Mouse (Mus musculus): ENCODE results near the gene Ksr1.
"Not testable (repeated sequence)": the region's sequence is repeated elsewhere in the genome, so short reads cannot be mapped to it uniquely, and the experiment has no call there.

Gene Ksr1

GRCm38 (mm10) chr11:79013056-79013455 is 133.2 kb downstream of the Ksr1 start:
- DNase-seq (ENCODE audit: low read depth, low spot score) = no peak

DNA sequence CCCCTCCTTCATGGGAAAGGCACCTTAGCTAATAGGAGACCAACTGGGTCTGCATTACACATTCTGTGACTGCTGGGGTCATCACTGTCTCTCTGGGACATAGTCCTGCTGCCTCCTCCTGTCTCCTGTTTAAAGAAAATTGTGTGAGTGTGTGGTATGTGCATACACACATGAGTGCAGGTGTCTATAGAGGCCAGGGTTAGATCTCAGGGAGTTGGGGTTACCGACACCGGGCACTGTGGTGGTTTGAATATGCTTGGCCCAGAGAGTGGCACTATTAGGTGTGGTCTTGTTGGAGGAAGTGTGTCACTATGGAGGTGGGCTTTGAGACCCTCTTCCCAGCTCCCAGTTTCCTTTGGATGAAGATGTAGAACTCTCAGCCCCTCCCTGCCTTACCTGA is 133.7 kb downstream of the Ksr1 start:
- no peak for DNase-seq (ENCODE audit: low read depth, low spot score)

GRCm38 (mm10) chr11:79008891-79009290 is 137.3 kb downstream of the Ksr1 start:
- no peak for DNase-seq (ENCODE audit: low read depth, low spot score)

DNA sequence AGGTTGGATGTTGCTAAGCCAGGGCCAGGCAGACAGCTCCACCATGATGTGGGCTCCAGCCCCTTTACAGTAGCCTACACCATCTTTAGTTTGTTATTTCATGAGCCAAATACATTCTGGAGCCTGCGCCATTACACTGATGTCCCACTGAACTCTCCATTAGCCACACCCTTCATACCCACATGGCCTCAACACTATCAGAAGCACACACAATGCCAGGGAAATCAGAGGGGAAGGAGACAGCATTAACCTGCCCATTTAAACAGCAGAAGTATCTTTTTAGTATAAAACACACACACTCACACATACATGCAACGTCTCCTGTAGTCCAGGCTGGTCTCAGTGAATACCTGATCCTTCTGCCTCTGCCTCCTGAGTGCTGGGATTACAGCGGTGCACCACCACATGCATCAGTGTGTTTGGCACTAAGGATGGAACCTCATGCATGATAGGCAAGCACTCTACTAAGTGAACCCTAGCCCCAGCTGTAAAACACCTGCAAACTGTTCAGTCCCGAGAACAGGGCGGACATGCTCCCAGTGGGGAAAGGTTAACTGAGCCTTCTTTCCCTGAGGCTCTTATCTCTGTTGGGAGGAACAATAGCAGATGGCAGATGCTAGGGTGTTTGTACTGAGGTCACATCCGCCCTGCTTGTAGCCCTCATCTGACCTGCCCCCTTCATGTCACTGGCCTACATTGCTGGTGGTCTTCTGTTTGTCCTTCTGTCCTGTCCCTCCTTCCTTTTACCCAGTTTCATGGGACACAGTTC is 138.0 kb downstream of the Ksr1 start:
- DNase-seq (ENCODE audit: low read depth, low spot score) = no peak

GRCm38 (mm10) chr11:79007356-79007755 is 138.9 kb downstream of the Ksr1 start:
- not testable (repeated sequence) for DNase-seq (ENCODE audit: low read depth, low spot score)

- DNase-seq (ENCODE audit: low read depth, low spot score) = peak; percentile 91
These were observed 139.8 kb downstream of the Ksr1 start for GRCm38 (mm10) chr11:79006417-79006816.

DNA sequence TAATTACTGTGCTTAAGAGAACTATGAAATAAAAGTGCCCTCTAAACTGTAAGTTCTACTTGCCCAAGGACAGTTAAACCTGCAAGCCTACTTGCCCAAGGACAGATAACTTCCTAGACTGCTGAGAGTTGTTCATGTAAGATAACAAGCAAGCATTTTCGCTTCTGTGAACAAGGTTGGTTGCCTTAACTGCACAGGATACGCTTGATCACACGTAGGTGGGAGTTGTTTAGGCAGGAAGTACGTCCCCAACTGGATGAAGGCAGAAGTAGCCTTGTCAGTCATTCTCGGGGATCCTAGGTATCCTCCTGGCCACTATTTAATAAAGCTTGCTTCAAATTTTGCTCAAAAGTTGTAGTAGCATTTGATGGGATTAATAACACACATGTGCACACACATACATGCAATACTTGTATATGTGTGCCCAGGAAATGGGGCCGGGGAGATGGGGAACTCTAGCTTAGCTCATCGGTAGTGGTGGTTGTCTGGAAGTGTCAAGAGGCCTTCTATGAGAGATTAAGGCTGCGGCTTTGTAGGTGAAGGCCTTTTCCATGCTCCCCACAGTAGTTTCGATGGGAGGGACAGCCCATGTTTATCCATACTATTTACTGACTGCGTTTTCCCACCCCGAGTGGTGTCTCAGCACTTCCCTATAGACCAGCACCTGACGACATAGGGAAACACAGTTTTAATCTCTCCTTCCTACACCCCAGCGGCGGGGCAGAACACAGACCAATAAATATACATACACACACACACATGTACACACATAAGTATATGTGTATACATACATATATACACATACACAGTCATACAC is 140.4 kb downstream of the Ksr1 start:
- DNase-seq (ENCODE audit: low read depth, low spot score) = no peak

- DNase-seq (ENCODE audit: low read depth, low spot score) = no peak
These were observed 142.2 kb downstream of the Ksr1 start for GRCm38 (mm10) chr11:79003769-79004638.

- peak; percentile 95 for DNase-seq (ENCODE audit: low read depth, low spot score)
These were observed 143.0 kb downstream of the Ksr1 start for GRCm38 (mm10) chr11:79003053-79003768.

- DNase-seq (ENCODE audit: low read depth, low spot score) = peak; percentile 100
These were observed 143.7 kb downstream of the Ksr1 start for GRCm38 (mm10) chr11:79002551-79002951.

DNA sequence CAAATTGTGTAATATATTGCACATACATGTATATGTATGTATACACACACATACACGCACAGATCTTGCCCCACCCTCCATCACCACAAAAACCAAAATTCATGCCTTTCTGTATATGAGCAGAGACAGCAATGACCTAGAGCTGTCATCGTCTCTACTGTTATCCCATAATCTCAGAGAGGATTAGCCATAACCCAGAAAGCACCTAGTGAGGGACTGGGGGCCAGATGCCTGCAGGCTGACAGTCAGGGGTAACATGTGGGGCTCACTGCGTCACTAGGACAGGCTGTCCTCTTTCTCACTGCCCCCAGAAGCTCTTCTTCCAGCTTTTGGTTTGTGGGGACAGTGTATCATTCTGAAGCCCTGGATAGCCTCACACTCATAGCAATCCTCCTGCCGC is 144.3 kb downstream of the Ksr1 start:
- DNase-seq (ENCODE audit: low read depth, low spot score) = no peak

DNA sequence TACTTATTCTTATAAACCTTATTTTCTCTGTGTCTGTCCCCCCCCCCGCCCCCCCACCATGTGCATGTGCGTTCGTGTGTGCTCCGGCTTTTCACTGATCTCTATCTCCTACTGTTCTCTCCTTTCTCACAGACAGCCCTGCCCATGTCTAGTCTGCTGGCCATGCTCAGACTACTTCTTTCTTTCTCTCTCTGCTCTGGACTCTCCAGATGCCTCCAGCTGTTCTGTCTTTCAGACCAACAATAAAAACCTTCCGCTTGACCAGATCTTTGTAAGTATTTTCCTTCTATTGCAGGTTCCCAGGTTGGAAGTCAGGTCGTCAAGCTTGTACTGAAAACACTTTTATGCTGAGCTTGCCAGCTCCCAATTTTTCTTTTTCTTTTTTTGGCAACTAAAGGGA is 147.1 kb downstream of the Ksr1 start:
- DNase-seq (ENCODE audit: low read depth, low spot score) = no peak

- peak; percentile 67 for DNase-seq (ENCODE audit: low read depth, low spot score)
These were observed 155.2 kb downstream of the Ksr1 start for GRCm38 (mm10) chr11:78990875-78991543.

- DNase-seq (ENCODE audit: low read depth, low spot score) = no peak
These were observed 156.1 kb downstream of the Ksr1 start for GRCm38 (mm10) chr11:78990096-78990495.

- not testable (repeated sequence) for DNase-seq (ENCODE audit: low read depth, low spot score)
These were observed 157.0 kb downstream of the Ksr1 start for GRCm38 (mm10) chr11:78989206-78989605.

GRCm38 (mm10) chr11:78986311-78987002 is 159.8 kb downstream of the Ksr1 start:
- DNase-seq (ENCODE audit: low read depth, low spot score) = no peak

DNA sequence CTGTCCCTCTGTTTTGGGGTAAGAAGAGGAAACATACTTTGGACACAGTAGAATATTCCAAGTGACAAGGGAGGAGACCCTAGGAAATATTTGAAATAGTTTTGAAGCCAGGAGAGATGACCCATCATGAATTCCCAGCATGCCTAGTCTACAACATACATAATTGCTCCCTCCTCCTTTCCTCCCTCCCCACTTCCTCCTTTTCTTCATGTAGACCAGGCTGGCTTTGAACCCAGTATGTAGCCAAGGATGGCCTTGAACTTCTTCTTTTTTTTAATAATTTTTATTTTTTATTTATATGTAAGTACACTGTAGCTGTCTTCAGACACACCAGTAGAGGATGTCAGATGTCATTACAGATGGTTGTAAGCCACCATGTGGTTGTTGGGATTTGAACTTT is 160.7 kb downstream of the Ksr1 start:
- DNase-seq (ENCODE audit: low read depth, low spot score) = no peak

- no peak for DNase-seq (ENCODE audit: low read depth, low spot score)
These were observed 161.6 kb downstream of the Ksr1 start, which contains the start of gene Lgals9 for GRCm38 (mm10) chr11:78984483-78985177. Gene Lgals9, minus strand, starts transcription at chr11:78984946.

GRCm38 (mm10) chr11:78983539-78983938 is 162.7 kb downstream of the Ksr1 start:
- DNase-seq (ENCODE audit: low read depth, low spot score) = no peak
